Mouse (Mus musculus): ENCODE measurements around the gene Ap3b1.

DNA sequence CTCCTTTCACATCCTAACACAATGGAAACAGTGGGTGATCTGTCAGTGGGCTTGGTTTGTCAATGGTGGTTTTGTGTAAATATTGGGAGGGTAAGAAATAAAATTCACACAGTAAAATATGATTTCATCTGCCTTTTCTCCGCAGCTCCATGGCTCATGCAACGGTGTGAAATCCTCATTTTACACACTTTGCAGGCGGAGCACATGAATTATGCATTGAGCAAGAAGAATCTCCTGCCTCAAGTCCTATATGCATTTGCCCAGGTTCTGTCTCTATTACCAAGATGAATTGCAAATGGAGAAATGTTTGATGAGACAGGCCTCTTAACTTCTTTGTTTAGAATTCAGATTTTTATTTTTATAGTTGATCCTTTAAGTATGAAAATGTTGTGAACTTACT lies 131.9 kb downstream of the Ap3b1 start:
- TF ChIP-seq CTCF (conservative IDR thresholded peaks at IDR 0.05; ENCODE audit: low read length) (no peak), POU5F1 (IDR thresholded peaks at IDR 0.05; ENCODE audit: borderline replicate concordance, low read length) (no peak)

Measured in E14TG2a.4 (cell line).